Mouse (Mus musculus): Measurements from ENCODE around the gene Lmf1. TPM values are rescaled to one million over a fixed set of nuclear protein-coding genes. Genes with fewer than 3 reads are reported as not detected.

Gene Lmf1
- total and polyA plus RNA-seq, 2 experiments from 2014 or later, result 19.8 to 27.6 TPM

- H3K4me1 ChIP-seq (ENCODE audit: insufficient read depth, low read length), result no peaks in the 10 kb centered on the region
- H3K27ac ChIP-seq (ENCODE audit: low read depth, low read length), result no peak overlapping the region
- H3K27me3 ChIP-seq (ENCODE audit: insufficient read depth, low read length), result no peaks in the 10 kb centered on the region
- DNase-seq (ENCODE audit: low spot score) (no peak), ATAC-seq (ENCODE audit: low FRiP score) (no peak)
- no peak overlapping the region for H3K9ac ChIP-seq (replicated peaks; ENCODE audit: low read length, poor library complexity, severe bottlenecking)
- no peak overlapping the region for H3K4me2 ChIP-seq (ENCODE audit: low read depth, low read length, poor library complexity, severe bottlenecking)
- 55% methylated on average over 13 of the region's 13 CpGs for WGBS
- H3K9me3 ChIP-seq (ENCODE audit: low read length), result no peaks in the 10 kb centered on the region
- no peak for TF ChIP-seq CTCF (IDR thresholded peaks at IDR 0.05)
- no peaks in the 10 kb centered on the region; the same call in 1 of the 2 replicates for H3K36me3 ChIP-seq (ENCODE audit: insufficient read depth, low read length)
- no peak overlapping the region for H3K4me3 ChIP-seq (ENCODE audit: low read depth, low read length)
Measured at GRCm38 (mm10) chr17:25643517-25644294, 64.8 kb downstream of the Lmf1 start.

- 90% methylated on average over 3 of the region's 3 CpGs for WGBS
Measured at GRCm38 (mm10) chr17:25644761-25645160, 65.9 kb downstream of the Lmf1 start.

DNA sequence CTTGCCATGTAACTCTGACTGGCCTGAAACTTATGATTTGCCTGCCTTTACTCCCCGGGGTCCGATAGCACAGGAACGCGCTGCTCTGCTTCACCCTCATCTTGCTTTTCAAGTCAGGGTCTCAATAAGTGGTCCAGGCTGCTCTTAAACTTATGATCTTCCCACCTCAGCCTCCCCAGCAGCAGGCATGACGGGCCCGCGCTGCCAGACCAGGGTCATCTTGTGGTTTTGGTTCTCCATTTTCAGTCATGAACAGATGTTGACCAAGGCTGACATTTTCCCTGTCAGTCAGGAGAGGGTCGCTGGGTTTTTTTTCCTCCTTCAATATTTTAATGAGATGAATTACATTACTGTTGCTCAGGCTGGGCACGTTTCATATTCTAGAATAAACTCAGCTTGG is 66.8 kb downstream of the Lmf1 start:
- Histone ChIP-seq H3K4me3 (ENCODE audit: low read depth, low read length) (no peak overlapping the region), H3K27me3 (ENCODE audit: insufficient read depth, low read length) (no peaks in the 10 kb centered on the region), H3K36me3 (ENCODE audit: insufficient read depth, low read length) (peaks cover 3% of the 10 kb centered on the region), H3K27ac (ENCODE audit: low read depth, low read length) (no peak overlapping the region), H3K9me3 (ENCODE audit: low read length) (no peaks in the 10 kb centered on the region), H3K9ac (replicated peaks; ENCODE audit: low read length, poor library complexity, severe bottlenecking) (no peak overlapping the region), H3K4me1 (ENCODE audit: insufficient read depth, low read length) (no peaks in the 10 kb centered on the region), H3K4me2 (ENCODE audit: low read depth, low read length, poor library complexity, severe bottlenecking) (no peak overlapping the region)
- no peak for TF ChIP-seq CTCF (IDR thresholded peaks at IDR 0.05)
- DNase-seq (ENCODE audit: low spot score) (no peak), ATAC-seq (ENCODE audit: low FRiP score) (no peak)
- 82% methylated on average over 9 of the region's 9 CpGs for WGBS

More at GRCm38 (mm10) chr17:25644761-25645160, 65.9 kb downstream of the Lmf1 start:
- H3K4me1 ChIP-seq (ENCODE audit: insufficient read depth, low read length), result no peaks in the 10 kb centered on the region
- H3K4me2 ChIP-seq (ENCODE audit: low read depth, low read length, poor library complexity, severe bottlenecking), result no peak overlapping the region
- H3K27ac ChIP-seq (ENCODE audit: low read depth, low read length), result no peak overlapping the region
- no peaks in the 10 kb centered on the region for H3K9me3 ChIP-seq (ENCODE audit: low read length)
- H3K9ac ChIP-seq (replicated peaks; ENCODE audit: low read length, poor library complexity, severe bottlenecking), result no peak overlapping the region
- H3K27me3 ChIP-seq (ENCODE audit: insufficient read depth, low read length), result no peaks in the 10 kb centered on the region
- DNase-seq (ENCODE audit: low spot score) (no peak), ATAC-seq (ENCODE audit: low FRiP score) (no peak)
- no peaks in the 10 kb centered on the region; the same call in 1 of the 2 replicates for H3K36me3 ChIP-seq (ENCODE audit: insufficient read depth, low read length)
- TF ChIP-seq CTCF (IDR thresholded peaks at IDR 0.05), result no peak
- H3K4me3 ChIP-seq (ENCODE audit: low read depth, low read length), result no peak overlapping the region

GRCm38 (mm10) chr17:25647901-25648300 is 69.0 kb downstream of the Lmf1 start:
- WGBS, result 89% methylated on average over 10 of the region's 10 CpGs
- Histone ChIP-seq H3K4me2 (ENCODE audit: low read depth, low read length, poor library complexity, severe bottlenecking) (no peak overlapping the region), H3K36me3 (ENCODE audit: insufficient read depth, low read length) (peaks cover 3% of the 10 kb centered on the region)

GRCm38 (mm10) chr17:25648678-25649216 is 69.9 kb downstream of the Lmf1 start:
- no peak overlapping the region for H3K9ac ChIP-seq (replicated peaks; ENCODE audit: low read length, poor library complexity, severe bottlenecking)
- no peak for ATAC-seq (ENCODE audit: low FRiP score)
- 88% methylated on average over 15 of the region's 15 CpGs for WGBS
- no peak overlapping the region for H3K4me3 ChIP-seq (ENCODE audit: low read depth, low read length)
- no peaks in the 10 kb centered on the region for H3K4me1 ChIP-seq (ENCODE audit: insufficient read depth, low read length)
- no peaks in the 10 kb centered on the region for H3K9me3 ChIP-seq (ENCODE audit: low read length)
- TF ChIP-seq CTCF (IDR thresholded peaks at IDR 0.05), result no peak
- DNase-seq (ENCODE audit: low spot score), result no peak
- H3K4me2 ChIP-seq (ENCODE audit: low read depth, low read length, poor library complexity, severe bottlenecking), result no peak overlapping the region
- no peaks in the 10 kb centered on the region for H3K27me3 ChIP-seq (ENCODE audit: insufficient read depth, low read length)
- no peak overlapping the region for H3K27ac ChIP-seq (ENCODE audit: low read depth, low read length)
- H3K36me3 ChIP-seq (ENCODE audit: insufficient read depth, low read length), result peaks cover 3% of the 10 kb centered on the region

More at GRCm38 (mm10) chr17:25647901-25648300, 69.0 kb downstream of the Lmf1 start:
- ATAC-seq (ENCODE audit: low FRiP score) (no peak), DNase-seq (ENCODE audit: low spot score) (no peak)
- no peak for TF ChIP-seq CTCF (IDR thresholded peaks at IDR 0.05)
- no peaks in the 10 kb centered on the region for H3K4me1 ChIP-seq (ENCODE audit: insufficient read depth, low read length)
- H3K27ac ChIP-seq (ENCODE audit: low read depth, low read length), result no peak overlapping the region
- H3K27me3 ChIP-seq (ENCODE audit: insufficient read depth, low read length), result no peaks in the 10 kb centered on the region
- H3K9me3 ChIP-seq (ENCODE audit: low read length), result no peaks in the 10 kb centered on the region
- no peak overlapping the region for H3K9ac ChIP-seq (replicated peaks; ENCODE audit: low read length, poor library complexity, severe bottlenecking)
- H3K4me3 ChIP-seq (ENCODE audit: low read depth, low read length), result no peak overlapping the region

DNA sequence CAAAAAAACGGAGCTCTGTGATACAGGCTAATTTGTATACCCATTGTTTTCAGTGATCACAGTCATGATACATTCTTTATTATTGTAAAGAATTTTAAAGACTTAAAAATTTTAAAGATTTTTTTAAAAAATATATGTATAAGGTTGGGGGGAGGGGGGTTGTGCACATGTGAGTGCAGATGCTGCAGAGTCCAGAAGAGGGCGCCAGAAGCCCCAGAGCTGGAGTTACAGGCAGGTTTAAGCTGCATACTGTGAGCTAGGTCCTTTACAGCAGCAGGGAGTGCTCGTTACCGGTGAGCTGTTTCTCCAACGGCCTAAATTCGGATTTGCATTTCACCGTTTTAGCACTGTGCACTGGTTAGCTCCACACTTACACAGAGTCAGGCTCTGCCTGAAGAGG is 71.8 kb downstream of the Lmf1 start:
- H3K9me3 ChIP-seq (ENCODE audit: low read length), result no peaks in the 10 kb centered on the region
- no peaks in the 10 kb centered on the region for H3K27me3 ChIP-seq (ENCODE audit: insufficient read depth, low read length)
- TF ChIP-seq CTCF (IDR thresholded peaks at IDR 0.05), result peak; percentile 17; the same call in 1 of the 2 replicates
- no peak overlapping the region for H3K27ac ChIP-seq (ENCODE audit: low read depth, low read length)
- H3K36me3 ChIP-seq (ENCODE audit: insufficient read depth, low read length), result peaks cover 10% of the 10 kb centered on the region
- H3K4me3 ChIP-seq (ENCODE audit: low read depth, low read length), result no peak overlapping the region
- ATAC-seq (ENCODE audit: low FRiP score) (no peak), DNase-seq (ENCODE audit: low spot score) (no peak)
- H3K4me2 ChIP-seq (ENCODE audit: low read depth, low read length, poor library complexity, severe bottlenecking), result no peak overlapping the region
- no peaks in the 10 kb centered on the region for H3K4me1 ChIP-seq (ENCODE audit: insufficient read depth, low read length)
- H3K9ac ChIP-seq (replicated peaks; ENCODE audit: low read length, poor library complexity, severe bottlenecking), result no peak overlapping the region
- 89% methylated on average over 7 of the region's 7 CpGs for WGBS

Measured in midbrain, postnatal 0 days (tissue).